Mouse (Mus musculus) embryonic facial prominence, embryonic 14.5 days (tissue): ENCODE measurements at regions not wholly inside any gene's neighbourhood (a gene's known extent, or its start where the extent isn't known, plus 50 kb on each side); places are given as distances from the start of the nearest gene placed in this dataset.

Source experiments
- ATAC-seq: fragments of 200-750 bp; cut with Nextera tagmentation; 2 replicates; pipeline ENCODE4 v1.8.0; 2017; ENCODE audit warnings: low read depth, moderate number of reproducible peaks, moderate TSS enrichment
- DNase-seq: peaks from one replicate; pipeline ENCODE4 v3.0.0-alpha.2; 2015; ENCODE audit warnings: low spot score
- H3K27ac ChIP-seq: fragments of 300-500 bp; sonication (generic); replicated peaks from 2 replicates; pipeline ENCODE4 v1.5.1; 2014; ENCODE audit warnings: low read depth, mild to moderate bottlenecking, low read length, moderate library complexity
- H3K27me3 ChIP-seq: fragments of 300-500 bp; sonication (generic); replicated peaks from 2 replicates; pipeline ENCODE4 v1.6.1; 2014; ENCODE audit warnings: low read length; ENCODE audit not compliant: control insufficient read depth, insufficient read depth
- H3K36me3 ChIP-seq: fragments of 300-500 bp; sonication (generic); 2 replicates; pipeline ENCODE4 v1.6.1; 2014; ENCODE audit warnings: low read length, mixed read lengths; ENCODE audit not compliant: control insufficient read depth, insufficient read depth
- H3K4me1 ChIP-seq: fragments of 300-500 bp; sonication (generic); 2 replicates; pipeline ENCODE4 v1.6.1; 2014; ENCODE audit warnings: antibody characterized with exemption, low read length; ENCODE audit not compliant: control insufficient read depth, insufficient read depth
- H3K4me2 ChIP-seq: fragments of 300-500 bp; sonication (generic); 2 replicates; pipeline ENCODE4 v1.6.1; 2014; ENCODE audit warnings: low read depth, mild to moderate bottlenecking, low read length, moderate library complexity, mixed read lengths
- H3K4me3 ChIP-seq: fragments of 300-500 bp; sonication (generic); 2 replicates; pipeline ENCODE4 v1.5.1; 2014; ENCODE audit warnings: low read depth, mild to moderate bottlenecking, low read length
- H3K9ac ChIP-seq: fragments of 300-500 bp; sonication (generic); 2 replicates; pipeline ENCODE4 v1.6.1; 2014; ENCODE audit warnings: low read depth, mild to moderate bottlenecking, low read length, moderate library complexity, mixed read lengths
- H3K9me3 ChIP-seq: fragments of 300-500 bp; sonication (generic); 2 replicates; pipeline ENCODE4 v1.6.1; 2016; ENCODE audit warnings: low read length; ENCODE audit not compliant: control insufficient read depth
- WGBS: fragments of 180-500 bp; shearing (Covaris S2); extraction: QIAGEN DNeasy Blood & Tissue Kit; methylation state at CpG from one replicate; pipeline ENCODE4 v1.1.7; 2014; 5-methylcytosine and 5-hydroxymethylcytosine counted together

- DNase-seq (no peak), ATAC-seq (no peak)
- Histone ChIP-seq H3K27ac (no peak overlapping the region), H3K27me3 (no peaks in the 10 kb centered on the region), H3K9me3 (no peaks in the 10 kb centered on the region), H3K36me3 (no peaks in the 10 kb centered on the region), H3K4me1 (peaks cover 6% of the 10 kb centered on the region), H3K4me3 (no peak overlapping the region), H3K4me2 (no peak overlapping the region), H3K9ac (no peak overlapping the region)
- 63% methylated on average over 10 of the region's 10 CpGs for whole genome bisulfite sequencing
These were observed 435.1 kb downstream of the Rps24 start for GRCm38 (mm10) chr14:24922006-24922405.

GRCm38 (mm10) chr14:24924561-24924960 is 437.6 kb downstream of the Rps24 start:
- no peaks in the 10 kb centered on the region for H3K9me3 ChIP-seq
- no peak overlapping the region for H3K27ac ChIP-seq
- ATAC-seq (peak; percentile 49; the same call in 1 of the 2 replicates), DNase-seq (peak; percentile 22)
- no peak overlapping the region for H3K9ac ChIP-seq
- H3K4me2 ChIP-seq = no peak overlapping the region
- no peaks in the 10 kb centered on the region for H3K27me3 ChIP-seq
- H3K4me3 ChIP-seq = no peak overlapping the region
- H3K4me1 ChIP-seq = peaks cover 6% of the 10 kb centered on the region
- no peaks in the 10 kb centered on the region for H3K36me3 ChIP-seq
- 57% methylated on average over 3 of the region's 3 CpGs for WGBS

- Histone ChIP-seq H3K4me1 (peaks cover 6% of the 10 kb centered on the region), H3K9ac (no peak overlapping the region), H3K27ac (peak overlapping the region; percentile 8), H3K27me3 (no peaks in the 10 kb centered on the region), H3K4me2 (no peak overlapping the region), H3K36me3 (no peaks in the 10 kb centered on the region), H3K9me3 (no peaks in the 10 kb centered on the region), H3K4me3 (no peak overlapping the region)
- 39% methylated on average over 11 of the region's 11 CpGs for WGBS
- DNase-seq (peak; percentile 40), ATAC-seq (peak; percentile 62)
These were observed 439.4 kb downstream of the Rps24 start for GRCm38 (mm10) chr14:24926086-24927048.

GRCm38 (mm10) chr14:24928726-24929125 is 441.8 kb downstream of the Rps24 start:
- 77% methylated on average over 3 of the region's 3 CpGs for WGBS
- no peak overlapping the region for H3K9ac ChIP-seq

GRCm38 (mm10) chr14:24930251-24930650 is 443.3 kb downstream of the Rps24 start:
- Histone ChIP-seq H3K9me3 (no peaks in the 10 kb centered on the region), H3K4me1 (peaks cover 6% of the 10 kb centered on the region), H3K4me2 (no peak overlapping the region), H3K27me3 (no peaks in the 10 kb centered on the region), H3K4me3 (no peak overlapping the region), H3K36me3 (no peaks in the 10 kb centered on the region), H3K27ac (no peak overlapping the region), H3K9ac (no peak overlapping the region)
- no peak for ATAC-seq
- DNase-seq = no peak
- WGBS = 25% methylated on average over 7 of the region's 7 CpGs

More at GRCm38 (mm10) chr14:24928726-24929125, 441.8 kb downstream of the Rps24 start:
- no peaks in the 10 kb centered on the region for H3K27me3 ChIP-seq
- ATAC-seq = no peak
- H3K9me3 ChIP-seq = no peaks in the 10 kb centered on the region
- H3K4me3 ChIP-seq = no peak overlapping the region
- no peak overlapping the region for H3K27ac ChIP-seq
- H3K4me1 ChIP-seq = peaks cover 6% of the 10 kb centered on the region
- no peaks in the 10 kb centered on the region for H3K36me3 ChIP-seq
- no peak for DNase-seq
- H3K4me2 ChIP-seq = no peak overlapping the region

- Histone ChIP-seq H3K4me3 (no peak overlapping the region), H3K27me3 (no peaks in the 10 kb centered on the region), H3K27ac (no peak overlapping the region), H3K9me3 (no peaks in the 10 kb centered on the region), H3K4me2 (no peak overlapping the region), H3K36me3 (no peaks in the 10 kb centered on the region), H3K4me1 (no peaks in the 10 kb centered on the region), H3K9ac (no peak overlapping the region)
- DNase-seq = no peak
- WGBS = 97% methylated on average over 2 of the region's 2 CpGs
- ATAC-seq = no peak
These were observed 451.0 kb downstream of the Rps24 start for GRCm38 (mm10) chr14:24937876-24938275.

- no peak for DNase-seq
- no peak overlapping the region for H3K4me2 ChIP-seq
- no peaks in the 10 kb centered on the region for H3K9me3 ChIP-seq
- no peaks in the 10 kb centered on the region for H3K4me1 ChIP-seq
- peak overlapping the region; percentile 39 for H3K27ac ChIP-seq
- no peaks in the 10 kb centered on the region for H3K27me3 ChIP-seq
- no peak for ATAC-seq
- no peaks in the 10 kb centered on the region for H3K36me3 ChIP-seq
- no peak overlapping the region for H3K4me3 ChIP-seq
- no peak overlapping the region for H3K9ac ChIP-seq
- WGBS = 68% methylated on average over 4 of the region's 4 CpGs
These were observed 452.1 kb downstream of the Rps24 start for GRCm38 (mm10) chr14:24939068-24939467.

GRCm38 (mm10) chr14:24939476-24940200 is 452.7 kb downstream of the Rps24 start:
- 64% methylated on average over 9 of the region's 9 CpGs for WGBS
- Histone ChIP-seq H3K4me2 (no peak overlapping the region), H3K9me3 (no peaks in the 10 kb centered on the region), H3K9ac (no peak overlapping the region), H3K4me3 (no peak overlapping the region), H3K4me1 (no peaks in the 10 kb centered on the region), H3K36me3 (no peaks in the 10 kb centered on the region), H3K27ac (peak overlapping the region; percentile 39), H3K27me3 (no peaks in the 10 kb centered on the region)
- peak; percentile 83 for DNase-seq
- ATAC-seq = peak; percentile 57; the same call in 1 of the 2 replicates
